Mouse (Mus musculus): ENCODE results near the gene Ube2a. TPM values are rescaled to one million over a fixed set of nuclear protein-coding genes. Genes with fewer than 3 reads are reported as not detected.

The Ube2a gene
- total RNA-seq (2017), result 21.9 to 37.5 TPM (median 22.4 TPM) in 3 replicates

DNA sequence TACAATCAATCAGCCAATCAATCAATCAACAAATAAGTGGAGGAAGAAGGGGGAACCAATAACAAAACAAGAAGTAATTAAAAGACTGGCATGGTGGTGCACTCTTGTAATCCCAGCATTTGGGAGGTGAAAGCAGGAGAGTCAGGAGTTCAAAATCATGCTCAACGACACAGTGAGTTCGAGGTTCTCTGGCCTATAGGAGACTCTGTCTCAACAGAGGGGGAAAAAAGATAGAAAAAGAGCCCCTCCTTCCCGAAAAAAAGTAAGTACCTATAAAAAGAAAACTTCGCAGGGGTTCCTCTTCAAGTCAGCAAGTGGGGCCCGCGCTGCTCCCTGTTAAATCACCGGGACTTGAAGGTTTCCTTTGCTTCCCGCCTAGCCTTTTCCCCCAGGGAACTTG, at the start of gene Ube2a, which contains the start of gene C330007P06Rik:
Gene Ube2a, plus strand, starts transcription at position 136 of the 400 bp plus-strand sequence.
Gene C330007P06Rik, minus strand, starts transcription at position 347 of the 400 bp plus-strand sequence.
- ATAC-seq (replicated peaks; ENCODE audit: insufficient number of reproducible peaks, low FRiP score, low TSS enrichment, poor library complexity, severe bottlenecking), result no peak

GRCm38 (mm10) chrX:36823932-36824711, 49.6 kb upstream of the Ube2a start:
- ATAC-seq (replicated peaks; ENCODE audit: insufficient number of reproducible peaks, low FRiP score, low TSS enrichment, poor library complexity, severe bottlenecking), result no peak

DNA sequence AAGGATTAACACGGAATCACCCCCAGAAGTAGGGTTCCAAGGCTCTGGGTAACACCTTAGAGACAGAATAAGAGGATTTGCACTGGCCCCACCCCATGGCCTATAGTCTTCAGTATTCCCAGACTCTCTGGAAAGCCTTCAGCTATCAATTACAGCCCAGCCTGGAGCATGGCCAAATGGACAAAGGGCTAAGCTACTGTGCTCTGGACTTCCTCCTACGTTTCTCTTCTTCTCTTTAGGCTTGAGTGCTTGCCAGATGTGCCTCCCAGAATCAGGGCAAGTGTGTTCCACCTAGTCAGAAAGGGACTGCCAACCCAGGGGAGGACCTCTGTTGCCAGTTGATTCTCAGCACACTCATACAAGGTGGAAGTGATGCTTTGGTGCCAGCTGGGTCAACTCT, 48.7 kb upstream of the Ube2a start:
- no peak for ATAC-seq (replicated peaks; ENCODE audit: insufficient number of reproducible peaks, low FRiP score, low TSS enrichment, poor library complexity, severe bottlenecking)

- ATAC-seq (replicated peaks; ENCODE audit: insufficient number of reproducible peaks, low FRiP score, low TSS enrichment, poor library complexity, severe bottlenecking), result no peak
Observed at GRCm38 (mm10) chrX:36826873-36827272, 46.8 kb upstream of the Ube2a start.

GRCm38 (mm10) chrX:36830271-36830670, 43.4 kb upstream of the Ube2a start:
- no peak for ATAC-seq (replicated peaks; ENCODE audit: insufficient number of reproducible peaks, low FRiP score, low TSS enrichment, poor library complexity, severe bottlenecking)

- no peak for ATAC-seq (replicated peaks; ENCODE audit: insufficient number of reproducible peaks, low FRiP score, low TSS enrichment, poor library complexity, severe bottlenecking)
Observed at GRCm38 (mm10) chrX:36831632-36832031, 42.1 kb upstream of the Ube2a start.

DNA sequence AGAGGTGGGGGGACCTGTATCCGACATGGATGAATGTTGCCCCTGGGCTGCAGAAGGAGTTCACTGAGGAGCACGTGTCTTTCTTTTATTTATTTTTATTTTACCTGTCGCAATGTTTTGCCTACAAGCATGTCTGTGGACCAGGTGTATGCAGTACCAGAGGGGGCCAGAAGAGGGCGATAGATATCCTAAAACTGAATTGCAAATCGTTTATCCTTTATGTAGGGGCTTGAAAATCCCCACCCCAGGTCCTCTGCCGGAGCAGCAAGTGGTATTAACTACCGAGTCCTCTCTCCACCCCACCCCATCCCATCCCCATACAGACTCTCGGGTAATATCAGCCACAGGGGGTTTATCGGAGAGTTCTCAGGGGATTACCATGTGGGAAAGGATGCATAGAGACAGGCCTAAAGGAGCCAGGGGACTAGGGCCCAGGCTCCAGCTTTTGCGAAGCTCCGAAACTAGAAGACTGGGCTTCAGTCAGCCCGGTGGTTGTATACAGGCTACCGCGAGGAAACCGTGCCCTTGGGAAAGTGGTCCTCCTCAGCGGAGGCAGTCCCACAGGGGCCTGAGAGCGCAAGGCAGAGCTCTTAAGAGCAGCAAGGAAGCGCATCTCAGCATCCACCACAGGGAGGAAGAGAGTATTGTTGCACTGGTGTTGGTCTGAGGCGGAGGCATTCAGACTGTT, 40.2 kb upstream of the Ube2a start:
- ATAC-seq (replicated peaks; ENCODE audit: insufficient number of reproducible peaks, low FRiP score, low TSS enrichment, poor library complexity, severe bottlenecking), result no peak

DNA sequence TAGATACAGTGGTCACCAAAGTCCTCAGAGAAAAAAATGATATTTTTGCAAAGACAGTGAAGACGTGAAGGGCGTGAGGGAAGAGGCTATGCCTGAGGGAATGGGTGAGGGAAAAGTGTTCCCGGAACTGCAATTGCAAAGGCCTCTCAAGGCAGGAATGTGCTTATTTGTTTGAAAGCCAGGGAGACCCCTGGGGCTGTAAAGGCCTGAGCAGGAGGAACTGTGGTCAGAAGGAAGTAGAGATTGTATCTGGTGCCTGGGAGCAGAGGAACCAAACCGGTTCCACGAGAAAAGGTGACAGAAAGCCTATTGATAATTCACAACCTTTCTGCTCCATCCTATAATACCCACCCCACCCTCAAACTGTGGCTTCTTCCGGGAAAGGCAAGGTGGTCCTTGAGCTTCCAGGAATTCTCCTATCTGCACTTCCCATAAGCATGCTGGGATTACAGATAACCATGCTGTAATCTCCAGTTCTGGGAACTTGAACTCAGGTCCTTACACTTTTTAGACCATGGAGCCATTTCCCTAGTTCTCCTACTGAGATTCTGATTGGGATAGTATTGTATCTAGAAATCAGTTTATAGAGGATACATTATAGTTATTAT, 36.5 kb upstream of the Ube2a start:
- no peak for ATAC-seq (replicated peaks; ENCODE audit: insufficient number of reproducible peaks, low FRiP score, low TSS enrichment, poor library complexity, severe bottlenecking)

DNA sequence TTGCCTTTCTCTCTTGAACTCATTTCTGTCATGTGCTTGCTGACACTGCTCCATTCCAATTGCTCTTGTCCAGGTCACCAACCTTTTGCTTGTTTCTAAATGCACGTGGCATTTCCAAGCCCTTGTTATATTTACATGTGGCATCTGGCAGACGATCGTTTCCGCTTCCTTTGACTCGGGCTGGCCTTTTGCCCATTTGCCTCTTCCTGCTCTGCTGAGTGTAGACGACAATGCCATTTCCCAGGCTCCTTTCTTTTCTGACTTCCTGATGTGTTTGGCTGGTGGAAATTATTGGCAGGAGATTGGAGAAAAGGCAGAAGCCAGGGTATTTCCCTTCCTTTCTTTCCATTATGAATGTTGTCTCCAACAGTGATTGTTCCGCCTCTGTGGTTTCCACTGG, 34.3 kb upstream of the Ube2a start:
- ATAC-seq (replicated peaks; ENCODE audit: insufficient number of reproducible peaks, low FRiP score, low TSS enrichment, poor library complexity, severe bottlenecking), result no peak

GRCm38 (mm10) chrX:36841698-36842097, 32.0 kb upstream of the Ube2a start:
- 0 out of 2 replicates have a peak, but pooled peaks have one; percentile 47 for ATAC-seq (replicated peaks; ENCODE audit: insufficient number of reproducible peaks, low FRiP score, low TSS enrichment, poor library complexity, severe bottlenecking)

GRCm38 (mm10) chrX:36843346-36843990, 30.2 kb upstream of the Ube2a start:
- ATAC-seq (replicated peaks; ENCODE audit: insufficient number of reproducible peaks, low FRiP score, low TSS enrichment, poor library complexity, severe bottlenecking), result no peak

- ATAC-seq (replicated peaks; ENCODE audit: insufficient number of reproducible peaks, low FRiP score, low TSS enrichment, poor library complexity, severe bottlenecking), result no peak
Observed at GRCm38 (mm10) chrX:36847152-36847551, 26.5 kb upstream of the Ube2a start.

- no peak for ATAC-seq (replicated peaks; ENCODE audit: insufficient number of reproducible peaks, low FRiP score, low TSS enrichment, poor library complexity, severe bottlenecking)
Observed at GRCm38 (mm10) chrX:36852631-36853030, 21.1 kb upstream of the Ube2a start.

DNA sequence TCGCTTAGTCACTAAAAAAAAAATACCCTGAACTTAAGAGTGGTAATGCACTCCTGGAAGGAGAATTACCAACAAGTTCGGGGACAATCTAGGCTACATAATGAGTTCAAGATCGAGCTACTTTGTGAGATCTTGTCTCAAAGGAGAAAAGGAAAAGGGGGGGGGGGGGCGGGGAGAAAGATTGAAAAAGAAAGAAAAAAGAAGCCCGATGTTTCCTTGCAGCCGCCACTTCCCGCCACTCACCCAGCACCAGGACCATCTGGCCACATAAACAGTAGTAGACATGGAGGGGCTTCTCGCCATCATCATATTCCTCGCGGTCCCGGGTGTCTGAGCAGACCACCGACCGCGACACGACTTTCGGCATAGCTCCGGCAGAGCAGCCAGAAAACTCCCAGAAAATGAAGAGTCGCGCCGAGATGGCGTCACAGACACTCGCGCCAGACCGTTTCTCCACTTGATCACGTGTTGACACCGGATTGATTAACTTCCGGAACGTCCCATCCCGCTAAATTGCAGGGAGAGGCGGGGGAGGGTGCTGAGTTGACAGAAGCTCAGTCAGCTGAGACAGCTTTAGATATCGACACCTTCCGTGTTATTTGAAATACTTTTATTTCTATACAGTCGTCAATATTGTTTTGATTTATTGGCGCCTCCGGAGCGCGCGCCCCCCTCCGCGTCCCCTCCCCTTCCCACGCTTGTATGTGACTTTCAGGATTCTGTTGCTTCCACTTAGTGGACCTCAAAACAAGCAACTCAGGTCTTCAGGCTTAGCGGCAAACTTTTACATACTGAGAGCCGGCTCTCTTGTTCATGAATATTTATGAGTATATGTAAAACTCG, 9.7 kb upstream of the Ube2a start:
- peak; percentile 92 for ATAC-seq (replicated peaks; ENCODE audit: insufficient number of reproducible peaks, low FRiP score, low TSS enrichment, poor library complexity, severe bottlenecking)

DNA sequence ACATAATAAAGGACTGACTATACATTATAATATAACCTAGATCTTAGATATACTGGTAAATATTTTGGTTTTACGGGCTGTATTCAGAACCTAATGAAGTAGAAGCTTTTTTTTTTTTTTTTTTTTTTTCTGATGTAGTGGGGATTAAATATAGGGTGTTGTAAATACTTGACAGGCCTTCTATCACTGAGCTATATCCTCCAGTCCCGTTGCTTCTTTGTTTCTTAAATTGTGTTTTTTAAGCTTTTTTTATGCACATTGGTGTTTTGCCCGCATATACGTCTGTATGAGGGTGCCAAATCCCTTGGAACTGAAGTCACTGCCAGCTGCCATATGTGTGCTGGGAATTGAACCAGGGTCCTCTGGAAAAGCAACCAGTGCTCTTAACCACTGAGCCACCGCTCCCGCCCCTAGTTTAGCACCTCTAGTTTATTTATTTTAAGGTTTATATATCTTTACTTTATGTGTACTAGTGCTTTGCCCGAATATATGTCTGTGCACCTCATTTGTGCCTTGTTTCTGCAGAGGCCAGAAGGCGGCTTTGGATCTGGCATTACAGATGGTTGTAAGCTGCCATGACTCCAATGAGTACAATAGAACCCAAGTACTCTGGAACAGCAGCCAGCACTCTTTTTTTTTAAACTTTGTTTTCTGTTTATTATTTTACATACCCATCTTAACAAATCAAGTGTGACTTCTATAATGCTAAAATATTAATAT, 8.9 kb upstream of the Ube2a start:
- no peak for ATAC-seq (replicated peaks; ENCODE audit: insufficient number of reproducible peaks, low FRiP score, low TSS enrichment, poor library complexity, severe bottlenecking)

- ATAC-seq (replicated peaks; ENCODE audit: insufficient number of reproducible peaks, low FRiP score, low TSS enrichment, poor library complexity, severe bottlenecking), result 0 out of 2 replicates have a peak, but pooled peaks have one; percentile 41
Observed at GRCm38 (mm10) chrX:36870372-36870771, 3.3 kb upstream of the Ube2a start.

DNA sequence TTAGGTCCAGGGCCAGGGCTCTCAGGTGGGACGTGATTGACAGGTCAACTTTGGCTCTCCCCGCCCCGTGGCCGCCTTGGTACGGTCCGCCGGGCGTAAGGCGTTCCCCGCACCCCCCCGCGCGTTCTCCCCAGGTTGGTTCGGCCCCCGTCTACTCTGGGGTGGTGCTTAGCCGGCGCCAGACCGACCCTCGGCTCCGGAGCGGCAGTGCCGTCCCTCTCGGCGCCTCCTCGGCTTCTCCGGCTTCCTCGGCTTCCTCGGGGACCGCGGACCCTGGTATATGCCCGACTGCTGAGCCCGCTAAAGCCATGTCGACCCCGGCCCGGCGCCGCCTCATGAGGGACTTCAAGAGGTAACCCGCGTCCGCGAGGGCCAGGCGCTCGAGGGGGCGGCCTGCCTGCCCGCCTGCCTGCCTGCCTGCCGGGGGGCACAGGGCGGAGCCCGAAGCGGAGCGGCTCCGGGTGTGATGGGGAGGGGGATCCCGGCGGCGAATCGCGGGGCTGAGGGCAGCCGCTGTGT, 537 bp downstream of the Ube2a start:
- peak; percentile 94 for ATAC-seq (replicated peaks; ENCODE audit: insufficient number of reproducible peaks, low FRiP score, low TSS enrichment, poor library complexity, severe bottlenecking)

Measured in monocyte, adult 5-6 weeks (primary cell).